Mouse (Mus musculus) naive thymus-derived CD4-positive, alpha-beta T cell, adult 2 months (primary cell): ENCODE results near the gene Pebp1.

Experiments
- DNase-seq: peaks from one replicate; pipeline ENCODE4 v3.0.0-alpha.2; 2011; ENCODE audit warnings: low read depth

Gene Pebp1

GRCm38 (mm10) chr5:117285266-117285665, 2.2 kb downstream of the Pebp1 start:
- DNase-seq = no peak

GRCm38 (mm10) chr5:117284682-117285081, 2.7 kb downstream of the Pebp1 start:
- no peak for DNase-seq

GRCm38 (mm10) chr5:117284029-117284428, 3.4 kb downstream of the Pebp1 start:
- no peak for DNase-seq

GRCm38 (mm10) chr5:117282360-117282759, 5.1 kb downstream of the Pebp1 start:
- no peak for DNase-seq

GRCm38 (mm10) chr5:117281536-117281935, 5.9 kb downstream of the Pebp1 start:
- DNase-seq = no peak

GRCm38 (mm10) chr5:117279669-117280050, 7.8 kb downstream of the Pebp1 start:
- no peak for DNase-seq

GRCm38 (mm10) chr5:117278809-117279668, 8.4 kb downstream of the Pebp1 start:
- DNase-seq = no peak

- DNase-seq = peak; percentile 25
These were observed 9.6 kb downstream of the Pebp1 start for GRCm38 (mm10) chr5:117277784-117278183.

- DNase-seq = peak; percentile 35
These were observed 12.6 kb downstream of the Pebp1 start for GRCm38 (mm10) chr5:117274817-117275216.

GRCm38 (mm10) chr5:117271945-117272344, 15.5 kb downstream of the Pebp1 start:
- DNase-seq = no peak

GRCm38 (mm10) chr5:117269395-117269794, 18.0 kb downstream of the Pebp1 start:
- no peak for DNase-seq

GRCm38 (mm10) chr5:117268749-117269148, 18.7 kb downstream of the Pebp1 start:
- no peak for DNase-seq

- no peak for DNase-seq
These were observed 19.5 kb downstream of the Pebp1 start for GRCm38 (mm10) chr5:117267913-117268312.

GRCm38 (mm10) chr5:117264701-117265100, 22.7 kb downstream of the Pebp1 start:
- no peak for DNase-seq

- no peak for DNase-seq
These were observed 23.9 kb downstream of the Pebp1 start for GRCm38 (mm10) chr5:117263566-117263965.

- DNase-seq = no peak
These were observed 29.1 kb downstream of the Pebp1 start for GRCm38 (mm10) chr5:117258276-117258675.

GRCm38 (mm10) chr5:117251763-117252162, 35.7 kb downstream of the Pebp1 start:
- DNase-seq = no peak

- DNase-seq = no peak
These were observed 36.6 kb downstream of the Pebp1 start for GRCm38 (mm10) chr5:117250796-117251195.

GRCm38 (mm10) chr5:117248351-117248750, 39.1 kb downstream of the Pebp1 start:
- DNase-seq = no peak

GRCm38 (mm10) chr5:117245170-117245569, 42.3 kb downstream of the Pebp1 start:
- DNase-seq = no peak

GRCm38 (mm10) chr5:117242671-117243478, 44.5 kb downstream of the Pebp1 start:
- DNase-seq = no peak

GRCm38 (mm10) chr5:117241935-117242531, 45.4 kb downstream of the Pebp1 start:
- DNase-seq = no peak
